Mouse (Mus musculus): Measurements from ENCODE around the gene Myo3a.

The Myo3a gene

DNA sequence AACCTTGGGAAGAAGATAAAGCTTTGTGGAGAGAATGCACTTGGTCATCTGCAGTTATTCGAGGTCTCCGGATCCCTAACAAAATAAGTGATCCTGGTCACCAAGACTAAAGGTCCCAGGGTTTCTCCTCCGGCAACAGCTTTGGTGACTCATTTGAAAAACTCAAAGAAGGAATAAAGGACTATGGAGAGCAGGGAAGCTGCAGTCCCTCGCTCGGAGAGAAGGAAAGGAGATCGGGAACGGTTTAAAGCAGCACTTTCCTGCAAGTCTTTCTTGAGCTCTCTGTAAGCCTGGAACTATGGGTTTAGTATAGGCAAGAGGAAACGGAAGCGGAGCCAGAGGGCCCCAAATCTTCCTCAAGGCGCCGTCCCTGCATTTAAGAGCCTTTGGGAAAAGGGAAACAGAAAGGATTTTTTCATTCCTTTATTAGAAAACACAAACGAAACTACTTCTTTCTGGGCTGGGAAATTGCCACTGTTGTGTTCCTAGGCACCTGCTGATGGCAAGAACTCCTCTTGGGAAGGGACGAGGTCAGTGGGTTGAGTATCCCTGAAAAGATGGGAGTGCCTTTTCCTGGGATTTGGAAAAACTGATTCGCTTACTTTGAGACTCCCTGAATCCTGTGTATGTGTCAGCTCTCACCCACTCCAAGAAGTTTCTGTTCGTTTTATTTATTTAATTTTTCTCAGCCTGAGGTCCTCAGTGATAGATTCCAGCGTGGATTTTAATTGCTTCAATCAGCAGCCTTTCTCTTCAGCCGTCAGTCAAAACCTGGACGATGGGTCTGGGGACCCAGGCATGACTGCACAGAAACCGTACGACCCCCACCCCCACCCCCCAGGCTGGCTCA lies 393.9 kb downstream of the Myo3a start:
- no peak for DNase-seq (ENCODE audit: low spot score)

GRCm38 (mm10) chr2:22621828-22622731 lies 394.8 kb downstream of the Myo3a start, which contains the start of gene Gad2:
Gad2 (plus strand) TSS chr2:22622205.
- no peak for DNase-seq (ENCODE audit: low spot score)

DNA sequence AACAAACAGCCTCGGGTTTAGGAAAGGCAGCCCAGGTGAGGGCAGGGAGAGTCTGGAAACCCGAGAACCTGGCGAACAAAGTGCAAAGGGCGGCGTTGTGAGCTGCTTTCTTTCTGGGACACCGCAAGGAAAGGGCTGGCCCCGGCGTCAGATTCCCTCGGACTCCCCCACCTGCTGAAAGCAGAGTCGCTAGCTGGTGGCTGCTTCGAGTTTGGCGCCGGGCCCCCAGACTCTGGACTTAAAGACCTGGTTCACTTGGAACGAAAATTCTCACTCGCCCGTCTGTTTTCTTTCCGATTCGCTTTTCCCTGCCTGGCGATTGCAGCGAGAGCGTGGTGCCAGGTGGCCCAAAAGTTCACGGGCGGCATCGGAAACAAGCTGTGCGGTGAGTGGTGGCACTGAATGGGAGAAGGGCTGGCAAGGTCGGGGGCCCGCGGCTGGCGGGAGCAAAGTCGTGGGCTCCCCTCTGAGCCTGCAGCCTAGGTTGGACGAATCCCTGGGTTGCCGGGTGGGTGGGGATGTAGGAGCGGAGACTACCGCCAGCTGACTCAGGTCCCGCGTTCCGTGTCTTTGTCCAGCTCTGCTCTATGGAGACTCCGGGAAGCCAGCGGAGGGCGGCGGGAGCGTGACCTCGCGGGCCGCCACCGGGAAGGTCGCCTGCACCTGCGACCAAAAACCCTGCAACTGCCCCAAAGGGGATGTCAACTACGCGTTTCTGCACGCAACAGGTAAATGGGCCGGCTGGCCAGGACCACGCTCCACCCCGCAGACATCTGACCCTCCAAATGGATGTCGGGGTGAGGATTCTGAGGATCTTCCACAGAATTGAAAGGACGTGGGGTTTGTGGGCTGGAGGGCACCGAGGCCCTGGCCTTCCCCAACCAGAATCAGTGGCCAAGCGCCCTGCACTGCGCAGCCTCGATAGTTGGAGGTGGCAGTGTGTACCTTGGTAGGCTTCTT lies 396.1 kb downstream of the Myo3a start:
- DNase-seq (ENCODE audit: low spot score): no peak

- DNase-seq (ENCODE audit: low spot score): no peak
These were observed 397.1 kb downstream of the Myo3a start for GRCm38 (mm10) chr2:22624188-22624975.

- DNase-seq (ENCODE audit: low spot score): no peak
These were observed 398.0 kb downstream of the Myo3a start for GRCm38 (mm10) chr2:22625096-22625960.

- DNase-seq (ENCODE audit: low spot score): no peak
These were observed 399.9 kb downstream of the Myo3a start for GRCm38 (mm10) chr2:22627147-22627666.

DNA sequence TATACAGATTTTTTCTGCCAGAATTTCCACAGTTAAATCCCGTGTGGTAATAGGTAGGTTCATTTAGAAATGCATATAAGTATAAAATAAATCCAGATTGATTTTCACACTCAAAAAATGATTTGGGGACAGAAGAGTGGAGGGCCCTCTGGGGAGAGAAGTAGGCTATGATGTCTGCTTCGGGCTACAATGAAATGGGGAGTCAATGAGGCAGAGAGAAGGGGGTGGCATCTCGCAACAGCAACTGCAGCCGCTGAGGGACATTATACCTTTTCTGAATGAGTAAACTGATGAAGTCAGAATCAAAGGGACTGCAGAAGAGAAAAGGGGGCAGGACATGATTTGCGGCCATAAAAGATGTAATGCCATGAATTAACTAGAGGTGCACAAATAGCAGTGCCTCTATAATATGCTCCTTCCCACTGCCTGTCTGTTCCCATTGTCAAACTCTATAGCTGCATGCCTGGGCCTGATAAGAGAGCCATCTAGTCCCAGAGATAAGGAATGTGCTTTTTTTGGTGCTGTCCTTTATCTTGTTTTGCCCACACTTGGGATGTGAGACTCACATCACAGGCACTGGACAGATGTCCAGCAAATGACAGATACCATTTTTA lies 400.6 kb downstream of the Myo3a start:
- DNase-seq (ENCODE audit: low spot score): no peak

DNA sequence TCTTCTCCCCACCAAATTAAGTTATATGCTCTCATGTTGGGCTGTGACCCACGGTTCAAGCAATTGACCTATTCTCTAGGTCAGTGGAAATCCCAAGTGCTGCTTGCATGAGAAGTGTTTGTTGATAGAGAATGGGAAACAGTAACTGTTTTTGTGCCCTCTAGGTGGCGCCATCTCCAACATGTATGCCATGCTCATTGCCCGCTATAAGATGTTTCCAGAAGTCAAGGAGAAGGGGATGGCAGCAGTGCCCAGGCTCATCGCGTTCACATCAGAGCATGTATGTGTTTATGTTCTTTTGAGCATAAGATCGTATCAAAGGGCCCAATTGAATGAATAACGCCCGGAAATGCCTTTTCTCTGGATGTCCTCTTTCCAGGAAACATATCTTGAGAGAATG lies 407.5 kb downstream of the Myo3a start:
- peak; percentile 2 for DNase-seq (ENCODE audit: low spot score)

DNA sequence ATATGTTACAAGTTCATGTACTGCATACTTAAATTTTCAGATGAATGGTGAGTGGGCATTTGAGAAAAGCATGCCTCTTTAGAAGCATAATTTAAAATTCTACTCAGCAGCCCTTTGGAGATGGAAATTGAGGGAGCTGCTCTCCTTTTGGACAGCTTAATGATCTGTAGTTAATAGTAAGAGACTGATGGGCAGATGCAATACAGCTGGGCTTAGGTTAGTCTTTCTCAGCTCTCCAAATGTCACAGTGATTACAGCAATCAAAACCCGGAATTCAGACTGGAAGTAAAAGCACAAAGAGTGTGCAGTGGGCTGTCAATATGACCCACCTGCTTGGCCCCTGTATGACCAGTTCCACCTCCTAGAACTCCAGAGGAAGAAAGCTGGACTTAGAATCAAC lies 418.8 kb downstream of the Myo3a start:
- DNase-seq (ENCODE audit: low spot score): no peak

- no peak for DNase-seq (ENCODE audit: low spot score)
These were observed 421.1 kb downstream of the Myo3a start for GRCm38 (mm10) chr2:22648394-22648793.

- no peak for DNase-seq (ENCODE audit: low spot score)
These were observed 424.5 kb downstream of the Myo3a start for GRCm38 (mm10) chr2:22651826-22652225.

DNA sequence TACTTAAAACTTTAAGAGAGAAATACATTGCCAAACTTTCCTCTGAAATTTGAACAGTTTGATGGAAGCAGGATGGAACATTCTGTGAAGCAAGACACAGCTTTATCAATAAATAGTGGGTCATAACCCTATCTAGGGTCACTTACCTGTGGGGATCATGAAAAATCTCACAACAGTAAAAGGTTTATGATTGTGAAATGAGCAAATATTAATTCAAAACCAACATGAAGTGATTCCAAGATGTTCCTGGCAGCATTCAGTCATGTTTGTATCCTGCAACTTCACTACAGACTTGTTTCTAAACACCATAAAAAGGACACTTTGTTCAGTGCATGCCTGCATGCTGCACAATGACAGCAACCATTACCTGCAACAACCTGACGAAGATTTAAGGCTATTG lies 436.4 kb downstream of the Myo3a start:
- DNase-seq (ENCODE audit: low spot score): no peak
